Mouse (Mus musculus): Measurements from ENCODE around the gene Gm21627. TPM values are rescaled to one million over a fixed set of nuclear protein-coding genes. Genes with fewer than 3 reads are reported as not detected.
"Not testable (repeated sequence)": the region's sequence is repeated elsewhere in the genome, so short reads cannot be mapped to it uniquely, and the experiment has no call there.

Gm21627 gene
- not detected in 2 replicates for polyA plus RNA-seq (2012; ENCODE audit: insufficient read depth, low replicate concordance)

DNA sequence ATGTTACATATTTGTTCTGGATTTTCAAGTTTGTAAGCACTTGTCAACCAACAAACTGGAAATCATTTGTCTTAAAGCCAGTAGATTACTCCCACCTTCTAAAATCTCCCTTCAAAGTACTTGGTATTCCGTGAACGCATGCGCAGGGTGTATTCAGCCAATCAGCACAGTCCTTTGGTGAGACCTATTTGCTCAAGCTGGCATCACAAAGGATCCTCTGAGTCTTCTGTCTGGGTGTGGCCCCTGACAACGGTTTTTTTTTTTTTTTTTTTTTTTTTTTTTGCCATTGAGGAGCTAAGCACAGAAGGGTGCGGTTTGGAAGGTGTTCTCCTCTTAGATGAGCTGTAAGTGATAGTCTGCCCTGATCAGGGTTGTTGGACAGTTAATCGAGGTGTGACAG, at the start of gene Gm21627:
Gm21627 (plus strand) TSS at position 301 of the 400 bp plus-strand sequence.
- not testable (repeated sequence) for H3K9me3 ChIP-seq; H3K4me1 ChIP-seq; H3K27me3 ChIP-seq (replicated peaks); H3K4me3 ChIP-seq (replicated peaks); H3K36me3 ChIP-seq (replicated peaks; ENCODE audit: low read length)

Measured in megakaryocyte, embryonic 14.5 days (primary cell).